Mouse (Mus musculus): ENCODE measurements around the gene Tsga10ip. TPM values are rescaled to one million over a fixed set of nuclear protein-coding genes. Genes with fewer than 3 reads are reported as not detected.
A peak's percentile ranks its signal among the peaks of the same experiment; 100 is the strongest.
"Not testable (repeated sequence)": the region's sequence is repeated elsewhere in the genome, so short reads cannot be mapped to it uniquely, and the experiment has no call there.

Gene Tsga10ip
- total RNA-seq, 2 experiments from 2014 or later, result not detected

GRCm38 (mm10) chr19:5401073-5401472, 1.3 kb downstream of the Tsga10ip start:
- DNase-seq (ENCODE audit: extremely low spot score in 1 of 2, low spot score in 2 of 2); intact Hi-C loops (cut with DNase I): not testable (repeated sequence)

DNA sequence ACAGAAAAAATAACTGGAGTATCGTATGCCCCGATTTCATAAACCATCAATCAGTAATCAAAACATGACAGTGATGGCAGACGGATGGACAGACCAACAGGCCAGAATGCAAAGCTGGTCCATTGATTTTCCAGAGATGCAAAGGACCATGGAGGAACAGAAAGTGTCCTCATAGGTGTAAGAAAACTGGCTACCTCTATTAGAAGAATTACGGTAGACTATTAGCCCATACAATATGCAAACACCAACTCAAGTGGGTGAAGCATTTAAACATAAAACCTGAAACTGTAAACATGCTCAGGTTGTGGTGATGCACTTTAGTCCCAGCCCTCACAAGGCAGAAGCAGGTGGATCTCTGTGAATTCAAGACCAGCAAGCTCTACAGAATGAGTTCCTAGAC, 7.0 kb downstream of the Tsga10ip start:
- intact Hi-C loops (cut with DNase I), result no loop called here
- no peak for DNase-seq (ENCODE audit: extremely low spot score in 1 of 2, low spot score in 2 of 2)

GRCm38 (mm10) chr19:5394168-5394567, 8.2 kb downstream of the Tsga10ip start:
- intact Hi-C loops (cut with DNase I), result no loop called here
- no peak for DNase-seq (ENCODE audit: extremely low spot score in 1 of 2, low spot score in 2 of 2)

GRCm38 (mm10) chr19:5392892-5393291, 9.4 kb downstream of the Tsga10ip start:
- intact Hi-C loops (cut with DNase I), result no loop called here
- DNase-seq (ENCODE audit: extremely low spot score in 1 of 2, low spot score in 2 of 2), result peak in 1 of 2 experiments; percentile 63

- DNase-seq (ENCODE audit: extremely low spot score in 1 of 2, low spot score in 2 of 2), result no peak
- intact Hi-C loops (cut with DNase I), result no loop called here
These were observed 11.9 kb downstream of the Tsga10ip start for GRCm38 (mm10) chr19:5390416-5390815.

DNA sequence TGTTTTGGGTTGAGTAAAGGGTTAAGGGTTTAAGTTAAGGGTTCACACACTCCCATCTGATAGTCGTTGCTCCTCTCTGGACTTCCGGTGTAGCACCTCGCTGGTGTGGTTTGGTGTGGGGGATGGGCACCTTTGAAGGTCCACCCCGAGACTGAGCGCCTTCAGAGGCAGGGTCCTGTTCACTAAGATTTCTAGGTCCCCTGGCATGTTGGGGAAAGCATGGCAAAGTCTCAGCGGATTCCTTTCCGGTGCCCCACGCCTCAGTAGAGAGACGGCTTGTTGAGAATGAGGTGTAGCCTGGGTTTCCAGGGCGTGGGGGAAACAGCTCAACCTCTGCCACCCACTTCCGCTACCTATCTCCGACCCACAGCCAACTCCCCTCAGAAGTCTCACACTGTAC, 12.7 kb downstream of the Tsga10ip start:
- intact Hi-C loops (cut with DNase I), result loop anchor here (2.0 kb wide), 1 partner anchor 23 kb away; the partner anchor contains the start of genes Banf1 and Eif1ad
- DNase-seq (ENCODE audit: extremely low spot score in 1 of 2, low spot score in 2 of 2), result no peak

GRCm38 (mm10) chr19:5388588-5389242, 13.6 kb downstream of the Tsga10ip start, which contains the start of gene Sart1:
Sart1 (minus strand) TSS chr19:5388703.
- peak; percentile 95 to 98 for DNase-seq (ENCODE audit: extremely low spot score in 1 of 2, low spot score in 2 of 2)
- intact Hi-C loops (cut with DNase I), result loop anchor here (2.0 kb wide), 1 partner anchor 22 kb away; the partner anchor contains the start of genes Banf1 and Eif1ad

GRCm38 (mm10) chr19:5388011-5388441, 14.3 kb downstream of the Tsga10ip start:
- peak in 1 of 2 experiments; percentile 67 for DNase-seq (ENCODE audit: extremely low spot score in 1 of 2, low spot score in 2 of 2)
- intact Hi-C loops (cut with DNase I), result loop anchor here (2.0 kb wide), 1 partner anchor 21 kb away; the partner anchor contains the start of genes Banf1 and Eif1ad

GRCm38 (mm10) chr19:5384715-5385114, 17.6 kb downstream of the Tsga10ip start:
- DNase-seq (ENCODE audit: extremely low spot score in 1 of 2, low spot score in 2 of 2), result no peak
- intact Hi-C loops (cut with DNase I), result no loop called here

DNA sequence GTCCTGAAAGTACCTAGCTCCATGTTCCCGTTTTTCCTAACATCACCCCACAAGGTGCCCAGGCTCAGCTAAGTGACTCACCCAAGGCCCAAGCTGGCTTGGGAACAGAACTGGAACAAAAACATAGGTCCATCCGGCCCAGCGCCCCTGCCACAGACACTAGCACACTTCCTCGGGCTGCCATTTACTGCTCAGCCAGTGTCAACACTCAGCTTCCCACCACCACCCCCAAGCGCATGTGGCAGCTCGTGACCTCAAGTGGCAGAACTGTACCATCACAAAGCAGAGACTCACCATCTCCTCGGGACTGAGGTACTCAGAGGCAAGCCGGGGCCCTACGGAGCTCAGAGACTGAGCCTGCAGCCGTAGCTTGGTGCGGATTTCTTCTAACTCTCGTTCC, 19.0 kb downstream of the Tsga10ip start:
- intact Hi-C loops (cut with DNase I), result no loop called here
- DNase-seq (ENCODE audit: extremely low spot score in 1 of 2, low spot score in 2 of 2), result no peak

- no peak for DNase-seq (ENCODE audit: extremely low spot score in 1 of 2, low spot score in 2 of 2)
- intact Hi-C loops (cut with DNase I), result no loop called here
These were observed 24.9 kb downstream of the Tsga10ip start for GRCm38 (mm10) chr19:5377446-5377845.

GRCm38 (mm10) chr19:5374748-5375147, 27.6 kb downstream of the Tsga10ip start:
- no peak for DNase-seq (ENCODE audit: extremely low spot score in 1 of 2, low spot score in 2 of 2)
- intact Hi-C loops (cut with DNase I), result no loop called here

DNA sequence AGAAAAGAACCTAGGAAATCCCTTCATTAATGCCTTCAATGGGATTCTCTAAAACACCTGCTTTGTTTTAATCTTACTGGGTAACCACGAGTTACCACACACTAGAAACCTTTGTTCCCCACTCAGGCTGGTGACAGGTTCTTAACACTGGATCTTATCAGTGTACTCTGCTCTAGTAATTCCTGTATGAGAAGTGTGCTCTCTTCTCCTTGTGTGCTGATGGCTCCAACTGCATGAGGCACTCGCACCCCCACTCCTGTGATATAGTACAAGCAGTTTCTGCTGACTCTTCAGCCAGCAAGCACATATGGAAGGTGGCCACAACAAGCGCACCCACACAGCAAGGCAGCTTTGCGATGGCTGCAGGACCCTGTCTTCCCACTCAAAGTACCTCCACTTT, 28.1 kb downstream of the Tsga10ip start:
- DNase-seq (ENCODE audit: extremely low spot score in 1 of 2, low spot score in 2 of 2), result no peak
- intact Hi-C loops (cut with DNase I), result no loop called here

DNA sequence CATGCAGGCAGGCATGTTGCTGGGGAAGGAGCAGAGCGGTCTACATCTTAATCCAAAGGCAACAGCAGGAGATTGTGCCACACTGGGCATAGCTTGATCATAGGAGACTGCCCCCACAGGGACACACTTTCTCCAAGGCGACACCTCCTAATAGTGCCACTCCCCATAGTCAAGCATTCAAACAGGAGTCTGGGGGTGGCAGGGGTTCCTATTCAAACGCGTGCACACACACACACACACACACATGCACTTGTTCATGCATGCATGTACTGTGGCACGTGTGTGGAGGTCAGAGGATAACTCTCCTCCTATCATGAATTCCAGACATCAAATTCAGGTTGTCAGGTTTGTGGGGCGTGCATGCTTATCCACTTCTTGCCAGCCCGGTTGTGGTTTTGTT, 29.6 kb downstream of the Tsga10ip start:
- intact Hi-C loops (cut with DNase I), result no loop called here
- DNase-seq (ENCODE audit: extremely low spot score in 1 of 2, low spot score in 2 of 2), result no peak

- intact Hi-C loops (cut with DNase I), result no loop called here
- no peak for DNase-seq (ENCODE audit: extremely low spot score in 1 of 2, low spot score in 2 of 2)
These were observed 31.4 kb downstream of the Tsga10ip start for GRCm38 (mm10) chr19:5370932-5371331.

- intact Hi-C loops (cut with DNase I), result loop anchor here (2.0 kb wide), 1 partner anchor 21 kb away; the partner anchor contains the start of gene Sart1
- DNase-seq (ENCODE audit: extremely low spot score in 1 of 2, low spot score in 2 of 2), result no peak
These were observed 34.9 kb downstream of the Tsga10ip start for GRCm38 (mm10) chr19:5367455-5367854.

GRCm38 (mm10) chr19:5367053-5367359, 35.3 kb downstream of the Tsga10ip start, which contains the start of gene Banf1:
Banf1 (minus strand) TSS chr19:5367168.
- intact Hi-C loops (cut with DNase I), result loop anchor here (2.0 kb wide), 1 partner anchor 22 kb away; the partner anchor contains the start of gene Sart1
- DNase-seq (ENCODE audit: extremely low spot score in 1 of 2, low spot score in 2 of 2), result no peak

- intact Hi-C loops (cut with DNase I), result loop anchor here (2.0 kb wide), 1 partner anchor 22 kb away; the partner anchor contains the start of gene Sart1
- peak; percentile 93 to 95 for DNase-seq (ENCODE audit: extremely low spot score in 1 of 2, low spot score in 2 of 2)
These were observed 35.9 kb downstream of the Tsga10ip start, which contains the start of gene Eif1ad for GRCm38 (mm10) chr19:5366175-5367052. Eif1ad (plus strand) TSS chr19:5366741.

DNA sequence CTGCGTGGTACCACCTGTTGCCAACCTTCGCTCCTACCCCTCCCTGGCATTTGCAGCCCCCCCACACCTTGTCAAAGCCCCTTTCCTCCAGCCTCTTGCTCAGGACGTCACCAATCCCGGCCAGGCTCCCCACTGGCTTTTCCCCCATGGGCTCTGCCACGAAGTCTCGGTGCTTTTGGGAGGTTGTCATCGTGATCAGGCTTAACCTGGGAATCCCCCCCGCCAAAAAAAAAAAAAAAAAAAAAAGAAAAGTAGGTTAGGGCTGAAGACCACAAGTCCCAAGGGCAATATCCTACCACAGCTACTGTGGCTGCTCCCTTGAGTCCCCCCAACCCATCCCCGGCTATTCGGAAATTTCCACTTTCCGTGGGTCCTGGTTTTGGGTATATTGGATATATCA, 36.6 kb downstream of the Tsga10ip start:
- intact Hi-C loops (cut with DNase I), result loop anchor here (2.0 kb wide), 1 partner anchor 23 kb away; the partner anchor contains the start of gene Sart1
- no peak for DNase-seq (ENCODE audit: extremely low spot score in 1 of 2, low spot score in 2 of 2)

Data from left cerebral cortex, postnatal 10 days (tissue).